Mouse (Mus musculus) ovary, postnatal 14 days (tissue): ENCODE data around the gene Ctxn1.

Experiments
- DNase-seq: peaks from one replicate; pipeline ENCODE4 v3.0.0; 2022; ENCODE audit warnings: low spot score

The Ctxn1 gene

DNA sequence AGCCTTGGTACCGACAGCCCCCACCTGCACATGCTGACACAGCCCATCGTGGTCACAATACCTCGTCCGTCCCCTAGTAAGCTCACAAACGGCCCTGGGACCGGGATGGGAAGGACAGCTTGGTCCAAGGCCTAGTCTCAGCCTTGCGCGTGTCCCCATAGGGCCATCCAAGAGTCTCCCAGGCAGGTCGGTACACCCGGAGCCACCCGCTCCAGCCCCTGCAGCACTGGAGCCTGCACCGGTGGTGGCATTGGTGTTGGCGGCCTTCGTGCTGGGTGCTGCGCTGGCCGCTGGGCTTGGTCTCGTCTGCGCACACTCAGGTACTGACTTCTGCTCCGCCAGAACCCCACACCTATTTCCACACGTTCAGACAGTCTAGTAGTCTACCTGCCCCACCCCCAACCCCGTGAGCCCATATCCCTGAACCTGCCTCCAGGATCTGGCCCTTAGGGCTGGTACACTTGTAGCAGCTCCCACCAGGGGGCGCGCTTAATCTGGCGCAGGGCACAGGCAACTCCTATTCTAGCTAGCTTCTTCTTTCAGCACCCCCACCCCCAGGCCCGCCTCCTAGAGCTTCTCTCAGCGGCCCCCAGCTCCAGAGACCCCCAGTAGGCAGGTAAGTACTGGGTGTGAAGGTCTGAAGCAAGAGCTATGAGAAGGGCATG, 8.6 kb downstream of the Ctxn1 start:
- DNase-seq, result peak; percentile 86

DNA sequence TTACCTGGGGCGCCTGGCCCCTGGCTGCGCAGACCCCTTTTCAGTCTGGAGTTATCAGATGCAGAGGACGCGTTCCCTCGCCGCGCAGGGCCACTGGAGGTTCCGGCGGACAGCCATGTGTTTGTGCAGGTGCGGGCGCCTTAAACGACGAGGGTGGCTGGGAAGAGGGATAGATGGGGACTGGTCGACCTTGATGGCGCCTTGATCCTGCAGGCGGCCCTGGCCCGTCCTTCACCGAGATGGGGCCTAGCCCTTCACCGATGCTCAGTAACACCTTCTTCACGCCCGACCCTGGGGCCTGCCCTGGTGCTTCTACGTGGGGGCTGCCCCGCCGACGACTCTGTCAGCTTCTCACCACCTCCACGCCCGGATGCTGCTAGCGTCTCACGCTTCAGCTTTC, 9.9 kb downstream of the Ctxn1 start:
- no peak for DNase-seq

DNA sequence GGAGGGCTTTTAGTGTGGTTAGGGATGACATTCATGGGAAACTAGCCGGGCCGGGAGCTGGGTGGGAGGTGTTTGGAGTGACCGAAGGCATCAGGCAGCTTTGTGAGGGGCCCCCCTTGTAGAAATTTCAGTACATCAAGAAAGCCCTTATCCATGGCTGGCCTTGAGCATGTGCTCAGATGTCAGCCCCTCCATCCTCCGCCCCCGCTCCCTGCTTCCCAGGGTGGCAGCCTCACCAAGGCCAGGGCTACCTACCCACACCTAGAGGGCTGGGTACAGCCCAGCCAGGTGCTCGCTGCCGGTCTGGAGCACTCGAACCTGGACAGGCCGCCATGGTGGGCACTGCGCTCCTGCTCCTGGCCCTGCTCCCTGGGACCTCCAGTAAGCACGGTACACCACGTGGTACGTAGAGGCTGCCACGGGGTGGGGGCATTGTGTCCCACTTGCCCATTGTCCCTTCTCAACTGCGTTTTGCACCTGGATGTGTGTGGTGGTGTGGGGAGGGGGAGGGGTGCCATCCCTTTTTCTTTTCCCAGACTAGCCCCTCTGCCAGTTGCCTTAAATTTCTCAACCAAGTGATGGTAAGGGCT, 11.0 kb downstream of the Ctxn1 start, which contains the start of gene Tgfbr3l:
Gene Tgfbr3l (plus strand): TSS at position 264 of the 590 bp plus-strand sequence.
- DNase-seq, result no peak

GRCm38 (mm10) chr8:4247241-4247640, 11.8 kb downstream of the Ctxn1 start:
- DNase-seq, result no peak

- DNase-seq, result no peak
These were observed 13.3 kb downstream of the Ctxn1 start for GRCm38 (mm10) chr8:4245737-4246136.

- no peak for DNase-seq
These were observed 14.0 kb downstream of the Ctxn1 start for GRCm38 (mm10) chr8:4245061-4245460.

GRCm38 (mm10) chr8:4239193-4239890, 19.7 kb downstream of the Ctxn1 start:
- no peak for DNase-seq

- peak; percentile 99 for DNase-seq
These were observed 20.5 kb downstream of the Ctxn1 start, which contains the start of the genes Map2k7 and Gm49320 for GRCm38 (mm10) chr8:4238434-4239192. Gene Map2k7, plus strand, starts transcription at chr8:4238740. Gene Gm49320, plus strand, starts transcription at chr8:4238865.

DNA sequence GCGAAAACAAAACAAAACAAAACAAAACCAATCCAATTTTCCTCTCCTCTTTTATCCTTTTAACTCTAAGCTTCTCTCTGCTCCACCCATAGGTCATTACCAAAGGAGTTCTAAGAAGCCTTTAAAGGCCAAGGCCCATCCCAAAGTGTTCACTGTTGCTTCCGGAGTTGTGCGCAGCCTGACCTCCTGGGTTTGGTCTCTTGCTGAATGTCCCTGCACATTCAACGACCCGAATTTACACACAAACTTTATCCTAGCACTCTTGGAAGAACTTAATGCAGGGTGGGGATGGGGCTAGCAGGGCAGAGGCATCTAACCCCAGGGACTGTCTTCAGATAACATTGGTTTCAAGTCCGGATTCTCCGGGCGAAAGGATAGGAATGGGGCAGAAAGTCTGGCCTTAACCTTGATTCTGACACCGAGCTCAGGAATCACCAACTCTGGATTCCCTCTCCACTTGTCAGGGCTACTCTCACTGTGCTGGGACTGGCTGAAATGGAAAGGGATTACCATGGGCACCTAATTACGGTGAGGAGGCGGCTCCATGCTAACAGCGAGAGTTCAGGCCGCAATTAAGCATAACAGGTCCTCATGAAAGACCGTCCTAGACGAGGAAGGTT, 21.1 kb downstream of the Ctxn1 start:
- no peak for DNase-seq

DNA sequence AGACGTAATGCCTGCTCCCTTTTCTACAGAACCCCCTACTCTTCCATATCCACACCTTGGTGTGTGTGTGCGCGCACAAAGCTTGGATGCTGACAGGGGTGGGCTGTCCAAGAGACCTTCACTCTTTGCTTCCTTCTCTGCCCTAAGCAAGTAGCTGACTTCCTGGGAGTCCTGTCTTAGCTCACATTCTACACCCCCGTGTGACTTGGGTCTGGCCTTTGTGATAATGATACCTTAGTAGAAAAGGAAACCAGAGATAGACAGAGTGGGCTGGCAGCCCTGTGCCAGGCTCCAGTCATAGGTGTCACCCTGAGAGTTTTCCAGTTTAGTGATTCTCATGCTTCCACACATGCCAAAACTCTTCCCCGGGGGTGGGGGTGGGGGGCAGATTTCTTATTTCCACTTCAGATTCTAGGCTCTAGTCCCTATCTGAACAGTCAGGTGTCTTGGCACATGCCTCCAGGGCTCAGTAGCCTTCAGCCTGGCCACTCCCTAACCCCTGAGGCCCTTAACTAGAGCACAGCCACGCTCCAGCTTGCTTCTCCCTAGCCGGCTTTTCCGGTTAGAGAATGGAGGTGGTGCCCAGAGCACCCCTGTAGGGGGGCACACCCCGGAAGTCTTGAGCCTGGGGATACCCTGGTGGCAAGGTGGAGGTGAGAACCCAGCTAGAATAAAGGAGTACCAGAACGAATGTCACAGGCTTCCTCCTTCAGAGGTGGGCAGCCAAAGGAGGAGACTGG, 28.3 kb downstream of the Ctxn1 start:
- DNase-seq, result no peak

DNA sequence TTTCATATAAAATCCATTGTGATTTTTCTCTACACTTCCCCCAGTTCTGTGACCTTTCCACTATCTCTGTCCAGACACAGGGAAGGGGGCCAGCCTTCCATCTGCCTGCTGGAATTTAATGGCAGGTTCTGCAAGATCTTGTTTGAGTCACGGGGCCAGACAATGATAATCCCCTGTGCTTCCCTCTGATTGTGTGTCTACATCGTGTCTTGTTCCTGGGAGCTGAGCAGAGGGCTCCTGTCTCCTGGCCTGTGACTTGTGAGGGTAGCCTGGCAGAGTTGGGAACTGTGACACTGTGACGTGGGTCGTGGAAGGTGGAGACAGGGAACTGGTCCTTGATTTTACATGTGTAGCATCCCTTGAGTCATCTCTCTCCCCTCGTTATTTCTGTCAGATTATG, 29.3 kb downstream of the Ctxn1 start:
- no peak for DNase-seq

- no peak for DNase-seq
These were observed 31.2 kb downstream of the Ctxn1 start for GRCm38 (mm10) chr8:4227919-4228318.

DNA sequence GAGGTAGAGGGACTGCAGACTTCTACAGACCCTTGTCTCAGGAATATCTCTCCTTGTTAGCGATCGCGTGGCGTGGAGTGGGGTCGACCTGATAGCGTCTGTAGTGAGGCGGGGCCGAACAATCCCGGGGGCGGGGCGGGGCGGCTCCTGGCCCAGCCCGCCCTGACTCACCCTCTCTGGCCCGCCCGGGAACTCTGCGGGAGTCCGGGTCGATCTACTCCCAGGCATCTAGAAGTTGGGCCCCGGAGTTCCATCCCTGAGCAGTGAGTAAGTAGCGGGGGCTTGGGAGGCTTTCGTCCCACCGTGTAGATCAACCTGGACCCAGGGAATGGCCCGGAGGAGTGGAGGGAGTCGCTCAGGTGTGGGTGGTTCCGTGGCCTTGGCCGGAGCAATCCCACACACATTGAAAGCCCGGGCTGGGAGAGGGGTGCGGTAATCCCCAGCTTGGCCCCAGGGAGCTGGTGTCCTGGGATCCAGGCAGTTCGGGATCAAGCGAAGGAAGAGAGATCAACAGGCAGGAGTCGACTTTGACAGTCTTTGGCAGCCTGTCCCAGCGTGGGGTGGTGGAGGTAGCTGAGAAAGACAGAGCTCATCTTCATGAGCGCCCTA, 32.2 kb downstream of the Ctxn1 start, which contains the start of gene Lrrc8e:
Gene Lrrc8e (plus strand): TSS at position 89 of the 609 bp plus-strand sequence.
- DNase-seq, result no peak

DNA sequence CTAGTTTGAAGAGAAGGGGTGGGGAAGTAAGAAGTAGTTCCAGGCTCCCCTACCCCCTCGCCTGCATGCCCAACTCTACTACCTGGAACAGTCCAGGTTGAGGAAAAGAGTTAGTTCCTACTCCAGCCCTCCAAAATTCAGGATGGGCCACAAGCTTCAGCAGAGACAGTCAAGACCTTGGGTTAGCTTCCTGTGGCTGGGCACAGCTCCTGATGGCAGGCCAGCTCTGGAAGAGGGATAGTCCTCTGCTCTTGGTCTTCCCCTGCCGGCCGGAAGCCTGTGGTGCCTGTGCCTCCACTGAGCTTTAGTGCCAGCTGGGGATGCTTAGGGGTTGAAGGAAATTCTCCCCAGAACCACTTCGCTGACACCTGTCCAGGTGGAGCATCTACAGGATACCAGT, 32.8 kb downstream of the Ctxn1 start:
- no peak for DNase-seq

DNA sequence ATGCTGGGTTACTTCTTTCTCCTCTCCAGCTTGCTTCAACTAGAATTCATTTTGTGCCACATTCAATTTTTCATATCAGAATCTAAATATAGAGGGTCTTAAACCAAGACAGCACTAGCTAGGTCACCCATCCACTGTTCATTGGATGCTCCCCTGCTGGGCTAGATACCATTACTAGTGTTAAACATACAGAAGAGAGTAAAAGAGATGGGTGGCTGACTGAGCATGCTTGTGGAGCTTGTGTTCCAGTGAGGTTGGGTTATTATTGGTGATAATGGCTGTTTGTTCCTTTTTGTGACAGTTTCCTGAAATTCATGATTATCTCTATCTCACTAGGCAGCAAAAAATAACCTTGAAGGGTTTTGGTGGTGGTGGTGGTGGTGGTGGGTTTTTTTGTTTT, 37.0 kb downstream of the Ctxn1 start:
- DNase-seq, result no peak

- DNase-seq, result no peak
These were observed 39.5 kb downstream of the Ctxn1 start for GRCm38 (mm10) chr8:4219617-4220016.

- DNase-seq, result no peak
These were observed 42.1 kb downstream of the Ctxn1 start, which contains the start of gene Prr36 for GRCm38 (mm10) chr8:4216791-4217621. Gene Prr36, minus strand, starts transcription at chr8:4217459.

DNA sequence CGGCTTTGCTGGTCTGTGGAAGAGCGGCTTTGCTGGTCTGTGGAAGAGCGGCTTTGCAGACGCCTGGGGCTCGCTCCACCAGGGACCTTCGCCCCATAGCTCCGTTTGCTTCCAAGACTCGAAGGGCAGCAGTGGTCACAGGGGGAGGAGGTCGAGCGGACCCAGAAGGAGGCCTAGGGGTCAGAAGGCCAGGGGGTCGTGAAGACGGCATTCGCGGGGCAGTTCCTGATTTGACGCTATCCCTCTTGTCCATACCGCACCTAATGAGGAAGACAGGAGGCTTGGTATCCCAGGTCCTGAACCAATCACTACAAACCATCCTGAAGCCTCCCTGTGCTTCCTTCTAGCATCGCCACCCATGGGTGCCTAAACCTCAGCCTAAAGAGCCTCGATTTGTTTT, 42.8 kb downstream of the Ctxn1 start:
- DNase-seq, result no peak
